Mouse (Mus musculus) adrenal gland, postnatal 14 days (tissue): Measurements from ENCODE around the gene Slc7a7. TPM values are rescaled to one million over a fixed set of nuclear protein-coding genes. Genes with fewer than 3 reads are reported as not detected.

ENCODE experiments used
- DNase-seq: peaks from one replicate; pipeline ENCODE4 v3.0.0; 2021; ENCODE audit warnings: mixed read lengths
- total RNA-seq: library from RNA; stranded (reverse); gene quantifications from 2 replicates; pipeline ENCODE4 v1.2.3, GENCODE M21; 2021

Slc7a7 gene
- total RNA-seq, 1 experiment from 2014 or later: 4.6 TPM

- DNase-seq: no peak
These were observed 93.1 kb downstream of the Slc7a7 start for GRCm38 (mm10) chr14:54324486-54324885.

- peak; percentile 20 for DNase-seq
These were observed 95.8 kb downstream of the Slc7a7 start for GRCm38 (mm10) chr14:54321556-54322376.

Other genes starting within 250 kb of the Slc7a7 start
- gene Dad1, start 163.7 kb downstream of the Slc7a7 start, total RNA-seq: 237 and 250 TPM in 2 replicates
- gene Abhd4, start 163.6 kb downstream of the Slc7a7 start, total RNA-seq: 297 and 309 TPM in 2 replicates
- gene Olfr49, start 132.8 kb downstream of the Slc7a7 start, total RNA-seq: not detected in 2 replicates
- gene Oxa1l, start 56.9 kb downstream of the Slc7a7 start, total RNA-seq: 126 and 161 TPM in 2 replicates
- gene Mrpl52, start 9.1 kb upstream of the Slc7a7 start, total RNA-seq: 186 TPM in 2 replicates
- 77.7 and 101 TPM in 2 replicates for gene Mmp14, start 13.8 kb upstream of the Slc7a7 start, total RNA-seq
- 92.0 and 92.5 TPM in 2 replicates for gene Lrp10, start 46.4 kb upstream of the Slc7a7 start, total RNA-seq
- gene Rem2, start 58.3 kb upstream of the Slc7a7 start, total RNA-seq: 0.75 and 0.93 TPM in 2 replicates
- 42.4 and 49.8 TPM in 2 replicates for gene Prmt5, start 99.7 kb upstream of the Slc7a7 start, total RNA-seq
- 27.6 and 29.3 TPM in 2 replicates for gene Haus4, start 136.8 kb upstream of the Slc7a7 start, total RNA-seq
- gene Ajuba, start 159.8 kb upstream of the Slc7a7 start, total RNA-seq: 18.2 and 23.3 TPM in 2 replicates
- gene 4931414P19Rik, start 188.2 kb upstream of the Slc7a7 start, total RNA-seq: 5.4 and 6.2 TPM in 2 replicates
- gene Psmb5, start 200.2 kb upstream of the Slc7a7 start, total RNA-seq: 248 and 259 TPM in 2 replicates
- gene Psmb11, start 203.7 kb upstream of the Slc7a7 start, total RNA-seq: not detected in 2 replicates
- gene Gm17606, start 223.2 kb upstream of the Slc7a7 start, total RNA-seq: not detected in 2 replicates
- 1.7 and 2.2 TPM in 2 replicates for gene Cdh24, start 223.6 kb upstream of the Slc7a7 start, total RNA-seq